Mouse (Mus musculus): Measurements from ENCODE around the gene E330017A01Rik. TPM values are rescaled to one million over a fixed set of nuclear protein-coding genes. Genes with fewer than 3 reads are reported as not detected.

E330017A01Rik gene
- polyA plus RNA-seq, 1 experiment from 2014 or later: not detected

- Histone ChIP-seq H3K36me3 (ENCODE audit: control insufficient read depth, insufficient read depth, low read length) (no peaks in the 10 kb centered on the region), H3K27ac (replicated peaks in 1 of 2; ENCODE audit: control insufficient read depth in 1 of 2, insufficient read depth in 1 of 2, low read depth in 2 of 2, low read length in 2 of 2) (no peak overlapping the region), H3K9ac (ENCODE audit: low read length) (no peak overlapping the region), H3K9me3 (ENCODE audit: control insufficient read depth, low read length) (no peaks in the 10 kb centered on the region), H3K4me1 (ENCODE audit: control insufficient read depth in 2 of 2, insufficient read depth in 2 of 2, low read length in 2 of 2) (no peaks in the 10 kb centered on the region), H3K4me3 (ENCODE audit: control insufficient read depth in 1 of 2, insufficient read depth in 1 of 2, low read depth in 1 of 2, low read length in 2 of 2) (no peak overlapping the region), H3K4me2 (ENCODE audit: low read length) (no peak overlapping the region), H3K27me3 (ENCODE audit: control insufficient read depth, insufficient read depth, low read length) (no peaks in the 10 kb centered on the region)
- no peak for ATAC-seq (ENCODE audit: insufficient number of reproducible peaks, insufficient read depth, low FRiP score, low read depth)
- 71% methylated on average over 4 of the region's 4 CpGs for WGBS
Measured at GRCm38 (mm10) chr16:58637448-58637847, 1.1 kb downstream of the E330017A01Rik start.

GRCm38 (mm10) chr16:58635866-58636265, 2.7 kb downstream of the E330017A01Rik start:
- Histone ChIP-seq H3K4me2 (ENCODE audit: low read length) (no peak overlapping the region), H3K36me3 (ENCODE audit: control insufficient read depth, insufficient read depth, low read length) (no peaks in the 10 kb centered on the region), H3K9ac (ENCODE audit: low read length) (no peak overlapping the region), H3K4me1 (ENCODE audit: control insufficient read depth in 2 of 2, insufficient read depth in 2 of 2, low read length in 2 of 2) (no peaks in the 10 kb centered on the region), H3K27ac (replicated peaks in 1 of 2; ENCODE audit: control insufficient read depth in 1 of 2, insufficient read depth in 1 of 2, low read depth in 2 of 2, low read length in 2 of 2) (no peak overlapping the region), H3K9me3 (ENCODE audit: control insufficient read depth, low read length) (no peaks in the 10 kb centered on the region), H3K4me3 (ENCODE audit: control insufficient read depth in 1 of 2, insufficient read depth in 1 of 2, low read depth in 1 of 2, low read length in 2 of 2) (no peak overlapping the region), H3K27me3 (ENCODE audit: control insufficient read depth, insufficient read depth, low read length) (no peaks in the 10 kb centered on the region)
- ATAC-seq (ENCODE audit: insufficient number of reproducible peaks, insufficient read depth, low FRiP score, low read depth): no peak
- 63% methylated on average over 2 of the region's 2 CpGs for WGBS

DNA sequence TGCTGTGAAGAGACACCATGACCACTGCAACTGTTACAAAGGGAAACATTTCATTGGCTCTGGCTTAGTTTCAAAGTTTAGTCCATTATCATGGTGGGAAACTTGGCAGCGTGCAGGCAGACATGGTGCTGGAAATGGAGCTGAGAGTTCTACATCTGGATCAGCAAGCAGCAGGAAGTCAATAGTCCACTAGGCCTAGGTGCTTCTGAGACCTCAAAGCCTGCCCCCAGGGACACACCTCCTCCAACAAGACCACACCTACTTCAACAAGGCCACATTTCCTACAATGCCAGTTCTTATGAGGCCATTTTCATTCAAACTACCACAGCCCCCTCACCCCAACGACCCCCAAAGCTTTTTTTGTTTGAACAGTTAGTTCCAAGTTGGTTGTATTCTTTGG, 8.8 kb downstream of the E330017A01Rik start:
- H3K36me3 ChIP-seq (ENCODE audit: control insufficient read depth, insufficient read depth, low read length): no peaks in the 10 kb centered on the region
- 61% methylated on average over 2 of the region's 2 CpGs for WGBS
- no peaks in the 10 kb centered on the region for H3K27me3 ChIP-seq (ENCODE audit: control insufficient read depth, insufficient read depth, low read length)
- H3K4me1 ChIP-seq (ENCODE audit: control insufficient read depth in 2 of 2, insufficient read depth in 2 of 2, low read length in 2 of 2): no peaks in the 10 kb centered on the region
- no peak for ATAC-seq (ENCODE audit: insufficient number of reproducible peaks, insufficient read depth, low FRiP score, low read depth)
- no peak overlapping the region for H3K4me2 ChIP-seq (ENCODE audit: low read length)
- H3K9ac ChIP-seq (ENCODE audit: low read length): no peak overlapping the region
- no peak overlapping the region for H3K27ac ChIP-seq (replicated peaks in 1 of 2; ENCODE audit: control insufficient read depth in 1 of 2, insufficient read depth in 1 of 2, low read depth in 2 of 2, low read length in 2 of 2)
- H3K4me3 ChIP-seq (ENCODE audit: control insufficient read depth in 1 of 2, insufficient read depth in 1 of 2, low read depth in 1 of 2, low read length in 2 of 2): no peak overlapping the region
- H3K9me3 ChIP-seq (ENCODE audit: control insufficient read depth, low read length): no peaks in the 10 kb centered on the region

DNA sequence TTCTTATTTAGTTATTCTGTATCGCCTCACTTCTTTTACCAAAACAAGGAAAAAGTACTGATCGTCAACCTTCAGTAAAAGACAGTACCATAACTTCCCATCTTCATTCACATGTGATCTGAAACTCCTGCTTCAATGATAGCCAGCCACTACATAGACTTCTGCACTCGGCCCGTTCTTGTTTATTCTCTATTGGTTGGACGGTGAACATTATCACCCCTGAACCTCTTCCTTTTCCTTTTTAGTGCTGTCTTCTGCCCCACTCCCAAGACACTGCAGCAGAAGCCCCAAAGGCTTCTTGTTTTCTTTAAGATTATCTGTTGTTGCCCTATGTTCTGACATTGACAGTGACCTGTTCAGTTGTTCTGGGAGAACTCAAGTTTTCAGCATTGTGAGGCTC, 9.6 kb downstream of the E330017A01Rik start:
- Histone ChIP-seq H3K9me3 (ENCODE audit: control insufficient read depth, low read length) (no peaks in the 10 kb centered on the region), H3K36me3 (ENCODE audit: control insufficient read depth, insufficient read depth, low read length) (no peaks in the 10 kb centered on the region), H3K4me1 (ENCODE audit: control insufficient read depth in 2 of 2, insufficient read depth in 2 of 2, low read length in 2 of 2) (no peaks in the 10 kb centered on the region), H3K4me2 (ENCODE audit: low read length) (no peak overlapping the region), H3K9ac (ENCODE audit: low read length) (no peak overlapping the region), H3K4me3 (ENCODE audit: control insufficient read depth in 1 of 2, insufficient read depth in 1 of 2, low read depth in 1 of 2, low read length in 2 of 2) (no peak overlapping the region), H3K27ac (replicated peaks in 1 of 2; ENCODE audit: control insufficient read depth in 1 of 2, insufficient read depth in 1 of 2, low read depth in 2 of 2, low read length in 2 of 2) (no peak overlapping the region), H3K27me3 (ENCODE audit: control insufficient read depth, insufficient read depth, low read length) (no peaks in the 10 kb centered on the region)
- 83% methylated on average over 5 of the region's 5 CpGs for WGBS
- ATAC-seq (ENCODE audit: insufficient number of reproducible peaks, insufficient read depth, low FRiP score, low read depth): no peak

DNA sequence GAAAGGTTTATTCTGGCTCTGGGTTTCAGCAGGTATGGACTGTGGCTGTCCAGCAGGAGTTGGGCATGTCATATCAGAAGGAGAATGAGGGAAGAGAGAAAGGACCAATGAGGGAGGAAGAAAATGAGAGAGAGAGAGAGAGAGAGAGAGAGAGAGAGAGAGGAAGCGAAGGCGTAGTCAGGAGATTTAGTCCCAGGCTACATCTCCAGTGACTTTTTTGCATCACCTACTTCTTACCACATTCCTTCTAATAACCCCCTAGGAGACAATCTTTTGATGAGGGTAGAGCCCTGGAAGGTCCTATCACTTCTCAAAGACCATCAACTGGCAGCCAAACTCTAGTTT, 10.2 kb downstream of the E330017A01Rik start:
- no peaks in the 10 kb centered on the region for H3K27me3 ChIP-seq (ENCODE audit: control insufficient read depth, insufficient read depth, low read length)
- no peaks in the 10 kb centered on the region for H3K9me3 ChIP-seq (ENCODE audit: control insufficient read depth, low read length)
- H3K4me1 ChIP-seq (ENCODE audit: control insufficient read depth in 2 of 2, insufficient read depth in 2 of 2, low read length in 2 of 2): no peaks in the 10 kb centered on the region
- ATAC-seq (ENCODE audit: insufficient number of reproducible peaks, insufficient read depth, low FRiP score, low read depth): no peak
- WGBS: 91% methylated on average over 2 of the region's 2 CpGs
- no peak overlapping the region for H3K9ac ChIP-seq (ENCODE audit: low read length)
- no peak overlapping the region for H3K4me2 ChIP-seq (ENCODE audit: low read length)
- H3K27ac ChIP-seq (replicated peaks in 1 of 2; ENCODE audit: control insufficient read depth in 1 of 2, insufficient read depth in 1 of 2, low read depth in 2 of 2, low read length in 2 of 2): no peak overlapping the region
- H3K4me3 ChIP-seq (ENCODE audit: control insufficient read depth in 1 of 2, insufficient read depth in 1 of 2, low read depth in 1 of 2, low read length in 2 of 2): no peak overlapping the region
- no peaks in the 10 kb centered on the region for H3K36me3 ChIP-seq (ENCODE audit: control insufficient read depth, insufficient read depth, low read length)

- no peak for ATAC-seq (ENCODE audit: insufficient number of reproducible peaks, insufficient read depth, low FRiP score, low read depth)
- 87% methylated on average over 4 of the region's 4 CpGs for WGBS
- Histone ChIP-seq H3K4me1 (ENCODE audit: control insufficient read depth in 2 of 2, insufficient read depth in 2 of 2, low read length in 2 of 2) (no peaks in the 10 kb centered on the region), H3K27me3 (ENCODE audit: control insufficient read depth, insufficient read depth, low read length) (no peaks in the 10 kb centered on the region), H3K4me3 (ENCODE audit: control insufficient read depth in 1 of 2, insufficient read depth in 1 of 2, low read depth in 1 of 2, low read length in 2 of 2) (no peak overlapping the region), H3K9ac (ENCODE audit: low read length) (no peak overlapping the region), H3K9me3 (ENCODE audit: control insufficient read depth, low read length) (no peaks in the 10 kb centered on the region), H3K27ac (replicated peaks in 1 of 2; ENCODE audit: control insufficient read depth in 1 of 2, insufficient read depth in 1 of 2, low read depth in 2 of 2, low read length in 2 of 2) (no peak overlapping the region), H3K36me3 (ENCODE audit: control insufficient read depth, insufficient read depth, low read length) (no peaks in the 10 kb centered on the region), H3K4me2 (ENCODE audit: low read length) (no peak overlapping the region)
Measured at GRCm38 (mm10) chr16:58627597-58628335, 10.8 kb downstream of the E330017A01Rik start.

DNA sequence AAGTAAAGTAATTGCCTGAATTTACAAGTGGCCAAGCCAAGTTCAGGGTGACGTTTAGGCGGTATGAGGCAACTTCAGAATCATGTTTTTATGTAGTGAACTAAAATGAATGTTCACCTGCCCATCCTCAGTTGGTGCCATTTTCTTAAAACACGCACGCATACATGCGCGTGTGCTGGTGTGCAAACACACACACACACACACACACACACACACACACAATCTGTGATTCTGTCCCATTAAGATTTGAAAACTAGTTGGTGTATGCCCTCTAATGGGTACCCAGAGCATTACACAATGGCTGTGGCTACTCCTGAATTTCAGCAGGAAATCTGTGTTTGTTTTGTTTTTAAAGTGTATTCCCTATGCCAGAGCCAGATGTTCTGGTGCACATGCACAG, 14.6 kb downstream of the E330017A01Rik start:
- Histone ChIP-seq H3K4me3 (ENCODE audit: control insufficient read depth in 1 of 2, insufficient read depth in 1 of 2, low read depth in 1 of 2, low read length in 2 of 2) (no peak overlapping the region), H3K9me3 (ENCODE audit: control insufficient read depth, low read length) (no peaks in the 10 kb centered on the region), H3K27me3 (ENCODE audit: control insufficient read depth, insufficient read depth, low read length) (no peaks in the 10 kb centered on the region), H3K9ac (ENCODE audit: low read length) (no peak overlapping the region), H3K27ac (replicated peaks in 1 of 2; ENCODE audit: control insufficient read depth in 1 of 2, insufficient read depth in 1 of 2, low read depth in 2 of 2, low read length in 2 of 2) (no peak overlapping the region), H3K36me3 (ENCODE audit: control insufficient read depth, insufficient read depth, low read length) (no peaks in the 10 kb centered on the region), H3K4me1 (ENCODE audit: control insufficient read depth in 2 of 2, insufficient read depth in 2 of 2, low read length in 2 of 2) (no peaks in the 10 kb centered on the region), H3K4me2 (ENCODE audit: low read length) (no peak overlapping the region)
- no peak for ATAC-seq (ENCODE audit: insufficient number of reproducible peaks, insufficient read depth, low FRiP score, low read depth)
- 78% methylated on average over 6 of the region's 6 CpGs for WGBS

DNA sequence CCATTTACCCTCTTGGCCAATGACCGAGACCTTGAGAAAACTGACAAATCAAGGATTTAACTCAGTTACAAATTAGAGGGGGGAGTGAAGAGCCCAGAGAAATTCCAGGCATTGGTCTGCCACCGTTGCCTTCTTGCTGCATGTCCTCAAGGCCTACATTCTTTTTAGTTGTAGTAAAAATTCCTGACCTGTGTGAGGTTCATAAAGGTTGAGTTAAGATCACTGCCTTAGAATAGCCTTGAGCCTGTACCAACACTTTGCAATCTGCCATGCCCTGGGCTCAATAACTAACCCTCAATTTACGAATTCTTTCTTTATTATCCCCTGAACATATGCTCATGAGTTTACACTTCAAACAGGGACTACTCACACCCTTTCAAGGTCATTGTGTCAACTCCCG, 15.4 kb downstream of the E330017A01Rik start:
- no peaks in the 10 kb centered on the region for H3K9me3 ChIP-seq (ENCODE audit: control insufficient read depth, low read length)
- no peaks in the 10 kb centered on the region for H3K4me1 ChIP-seq (ENCODE audit: control insufficient read depth in 2 of 2, insufficient read depth in 2 of 2, low read length in 2 of 2)
- H3K36me3 ChIP-seq (ENCODE audit: control insufficient read depth, insufficient read depth, low read length): no peaks in the 10 kb centered on the region
- H3K9ac ChIP-seq (ENCODE audit: low read length): no peak overlapping the region
- no peak overlapping the region for H3K4me2 ChIP-seq (ENCODE audit: low read length)
- 56% methylated on average over 4 of the region's 4 CpGs for WGBS
- ATAC-seq (ENCODE audit: insufficient number of reproducible peaks, insufficient read depth, low FRiP score, low read depth): no peak
- H3K27ac ChIP-seq (replicated peaks in 1 of 2; ENCODE audit: control insufficient read depth in 1 of 2, insufficient read depth in 1 of 2, low read depth in 2 of 2, low read length in 2 of 2): no peak overlapping the region
- no peak overlapping the region for H3K4me3 ChIP-seq (ENCODE audit: control insufficient read depth in 1 of 2, insufficient read depth in 1 of 2, low read depth in 1 of 2, low read length in 2 of 2)
- H3K27me3 ChIP-seq (ENCODE audit: control insufficient read depth, insufficient read depth, low read length): no peaks in the 10 kb centered on the region

Data from heart, embryonic 14.5 days (tissue).